Mouse (Mus musculus): ENCODE results near the gene Cars2. TPM values are rescaled to one million over a fixed set of nuclear protein-coding genes. Genes with fewer than 3 reads are reported as not detected.
"Not testable (repeated sequence)": the region's sequence is repeated elsewhere in the genome, so short reads cannot be mapped to it uniquely, and the experiment has no call there.

Gene Cars2
- total and polyA plus RNA-seq, 3 experiments, result 62.8 to 63.8 TPM; not detected in 1

GRCm38 (mm10) chr8:11570742-11571141 lies 20.2 kb upstream of the Cars2 start:
- Histone ChIP-seq H3K27ac (ENCODE audit: control insufficient read depth, low read depth, low read length) (no peak overlapping the region), H3K79me2 (ENCODE audit: control insufficient read depth, insufficient read depth, low read length, poor library complexity) (no peaks in the 10 kb centered on the region), H3K27me3 (ENCODE audit: control insufficient read depth in 1 of 2, insufficient read depth in 2 of 2, low read length in 2 of 2) (no peaks in the 10 kb centered on the region), H3K4me3 (ENCODE audit: control insufficient read depth in 1 of 2, insufficient read depth in 1 of 2, low read depth in 2 of 2, low read length in 2 of 2) (no peak overlapping the region), H3K9ac (ENCODE audit: control insufficient read depth, low read depth, low read length, poor library complexity, severe bottlenecking) (no peak overlapping the region), H3K4me1 (ENCODE audit: control insufficient read depth in 1 of 2, insufficient read depth in 2 of 2, low read length in 2 of 2) (no peaks in the 10 kb centered on the region), H3K9me3 (replicated peaks; ENCODE audit: insufficient read depth, low read length) (no peaks in the 10 kb centered on the region), H3K36me3 (ENCODE audit: control insufficient read depth in 1 of 2, insufficient read depth in 2 of 2, low read length in 2 of 2) (no peaks in the 10 kb centered on the region)
- DNase-seq (ENCODE audit: low read depth, low spot score), result no peak
- TF ChIP-seq MYC (IDR thresholded peaks at IDR 0.05; ENCODE audit: low read depth, low read length), result no peak
- TF ChIP-seq EP300 (IDR thresholded peaks at IDR 0.05; ENCODE audit: low read depth in 1 of 2, low read length in 2 of 2), result no peak
- TF ChIP-seq ETS1 (IDR thresholded peaks at IDR 0.05; ENCODE audit: low read depth, low read length), result no peak
- no peak for TF ChIP-seq MAX (IDR thresholded peaks at IDR 0.05; ENCODE audit: low read length)
- no peak for TF ChIP-seq MYB (IDR thresholded peaks at IDR 0.05; ENCODE audit: low read depth, low read length)
- TF ChIP-seq SMC3 (IDR thresholded peaks at IDR 0.05; ENCODE audit: low read depth, low read length), result no peak
- TF ChIP-seq ZMIZ1 (IDR thresholded peaks at IDR 0.05; ENCODE audit: low read depth, low read length), result no peak
- no peak for TF ChIP-seq JUND (IDR thresholded peaks at IDR 0.05; ENCODE audit: low read depth, low read length)
- no peak for TF ChIP-seq USF2 (IDR thresholded peaks at IDR 0.05; ENCODE audit: borderline replicate concordance in 1 of 2, insufficient read depth in 1 of 2, low read depth in 1 of 2, low read length in 2 of 2)
- TF ChIP-seq GATA1 (IDR thresholded peaks at IDR 0.05; ENCODE audit: low read depth, low read length), result no peak
- TF ChIP-seq ZC3H11A (IDR thresholded peaks at IDR 0.05; ENCODE audit: low read depth, low read length), result no peak
- no peak for TF ChIP-seq POLR2AphosphoS5 (IDR thresholded peaks at IDR 0.05; ENCODE audit: borderline replicate concordance, low read depth, low read length)
- no peak for TF ChIP-seq ZNF384 (IDR thresholded peaks at IDR 0.05; ENCODE audit: low read depth, low read length)
- no peak for TF ChIP-seq USF1 (IDR thresholded peaks at IDR 0.05; ENCODE audit: low read depth, low read length)
- TF ChIP-seq UBTF (IDR thresholded peaks at IDR 0.05; ENCODE audit: borderline replicate concordance, insufficient read depth, low read depth, low read length), result no peak
- no peak for TF ChIP-seq HCFC1 (IDR thresholded peaks at IDR 0.05; ENCODE audit: low read depth, low read length)
- no peak for TF ChIP-seq MAZ (IDR thresholded peaks at IDR 0.05; ENCODE audit: low read depth, low read length)

- Histone ChIP-seq H3K4me3 (ENCODE audit: control insufficient read depth in 1 of 2, insufficient read depth in 1 of 2, low read depth in 2 of 2, low read length in 2 of 2) (no peak overlapping the region), H3K9ac (ENCODE audit: control insufficient read depth, low read depth, low read length, poor library complexity, severe bottlenecking) (no peak overlapping the region), H3K27me3 (ENCODE audit: control insufficient read depth in 1 of 2, insufficient read depth in 2 of 2, low read length in 2 of 2) (no peaks in the 10 kb centered on the region), H3K36me3 (ENCODE audit: control insufficient read depth in 1 of 2, insufficient read depth in 2 of 2, low read length in 2 of 2) (no peaks in the 10 kb centered on the region), H3K9me3 (replicated peaks; ENCODE audit: insufficient read depth, low read length) (no peaks in the 10 kb centered on the region), H3K27ac (ENCODE audit: control insufficient read depth, low read depth, low read length) (no peak overlapping the region), H3K4me1 (ENCODE audit: control insufficient read depth in 1 of 2, insufficient read depth in 2 of 2, low read length in 2 of 2) (peaks cover 0 to 1% of the 10 kb centered on the region in 2 experiments; a peak in 1 of 4 replicates), H3K79me2 (ENCODE audit: control insufficient read depth, insufficient read depth, low read length, poor library complexity) (0 out of 2 replicates have a peak, but pooled peaks cover 1% of the 10 kb centered on the region)
- no peak for DNase-seq (ENCODE audit: low read depth, low spot score)
- TF ChIP-seq ZC3H11A (IDR thresholded peaks at IDR 0.05; ENCODE audit: low read depth, low read length) (no peak), MAZ (IDR thresholded peaks at IDR 0.05; ENCODE audit: low read depth, low read length) (no peak), MYC (IDR thresholded peaks at IDR 0.05; ENCODE audit: low read depth, low read length) (no peak), ZKSCAN1 (IDR thresholded peaks at IDR 0.05; ENCODE audit: low read depth, low read length) (no peak), SMC3 (IDR thresholded peaks at IDR 0.05; ENCODE audit: low read depth, low read length) (no peak), GABPA (IDR thresholded peaks at IDR 0.05; ENCODE audit: low read depth, low read length) (no peak), TCF12 (IDR thresholded peaks at IDR 0.05; ENCODE audit: low read depth, low read length) (no peak), UBTF (IDR thresholded peaks at IDR 0.05; ENCODE audit: borderline replicate concordance, insufficient read depth, low read depth, low read length) (no peak)
These were observed 18.9 kb upstream of the Cars2 start for GRCm38 (mm10) chr8:11569260-11570097.

GRCm38 (mm10) chr8:11568193-11568592 lies 17.6 kb upstream of the Cars2 start:
- H3K4me1 ChIP-seq (ENCODE audit: control insufficient read depth in 1 of 2, insufficient read depth in 2 of 2, low read length in 2 of 2); H3K36me3 ChIP-seq (ENCODE audit: control insufficient read depth in 1 of 2, insufficient read depth in 2 of 2, low read length in 2 of 2); H3K9ac ChIP-seq (ENCODE audit: control insufficient read depth, low read depth, low read length, poor library complexity, severe bottlenecking); H3K4me3 ChIP-seq (ENCODE audit: control insufficient read depth in 1 of 2, insufficient read depth in 1 of 2, low read depth in 2 of 2, low read length in 2 of 2); DNase-seq (ENCODE audit: low read depth, low spot score); H3K79me2 ChIP-seq (ENCODE audit: control insufficient read depth, insufficient read depth, low read length, poor library complexity); H3K27ac ChIP-seq (ENCODE audit: control insufficient read depth, low read depth, low read length); H3K27me3 ChIP-seq (ENCODE audit: control insufficient read depth in 1 of 2, insufficient read depth in 2 of 2, low read length in 2 of 2); H3K9me3 ChIP-seq (replicated peaks; ENCODE audit: insufficient read depth, low read length): not testable (repeated sequence)

All from MEL (cell line).